ENCODE assay signal across 8 mouse cellular contexts in the genomic region with DNA sequence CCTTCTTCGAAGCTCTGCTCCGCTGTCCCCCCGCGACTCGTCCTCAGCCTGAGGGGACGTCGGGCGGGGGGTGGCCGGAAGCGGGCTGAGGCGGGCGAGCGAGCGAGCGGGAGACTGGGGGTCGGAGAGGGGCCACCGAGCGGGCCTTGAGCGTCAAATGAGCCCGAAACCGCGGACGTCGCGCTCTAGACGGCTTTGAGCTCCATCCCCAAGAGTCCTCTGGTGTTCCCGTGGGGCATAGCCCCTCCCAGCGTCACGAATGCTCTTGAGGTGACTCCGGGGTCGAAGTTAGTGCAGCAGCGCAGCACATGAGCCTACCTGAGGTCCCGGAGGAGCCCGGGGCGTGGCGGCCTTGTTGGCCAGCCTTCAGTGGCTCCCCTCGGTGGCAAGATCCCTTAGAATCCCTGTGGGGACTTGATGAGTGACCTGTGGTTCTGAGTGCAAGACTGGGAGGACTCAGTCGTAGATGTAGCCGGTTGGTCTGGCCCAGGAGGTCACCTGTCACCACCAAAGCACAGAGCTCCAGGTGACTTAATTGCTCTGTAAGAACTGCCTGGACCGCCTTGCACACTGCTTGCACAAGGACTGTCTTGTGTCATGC. TPM values are rescaled to one million over a fixed set of nuclear protein-coding genes. Genes with fewer than 3 reads are reported as not detected.
A peak's percentile ranks its signal among the peaks of the same experiment; 100 is the strongest.
DNase-seq lines count a peak whose midpoint lies in the region; ATAC-seq and TF ChIP-seq lines count a peak whose summit lies in the region.

No protein-coding gene starts in this region.

- peaks cover 6% of the 10 kb centered on the region for H3K36me3 ChIP-seq in G1E (replicated peaks)
- no peaks in the 10 kb centered on the region for H3K36me3 ChIP-seq in hindbrain, embryonic 10.5 days
- no peaks in the 10 kb centered on the region for H3K36me3 ChIP-seq in liver, embryonic 11.5 days (ENCODE audit: control insufficient read depth, insufficient read depth, low read length)

- peaks cover 33% of the 10 kb centered on the region for H3K4me1 ChIP-seq in G1E (ENCODE audit: insufficient read depth, low read depth, low read length)
- H3K4me1 ChIP-seq in hindbrain, embryonic 10.5 days (replicated peaks), result peaks cover 18% of the 10 kb centered on the region
- peaks cover 25% of the 10 kb centered on the region for H3K4me1 ChIP-seq in liver, embryonic 11.5 days (replicated peaks; ENCODE audit: control insufficient read depth, insufficient read depth, low read length)

- H3K27ac ChIP-seq in hindbrain, embryonic 10.5 days, result peak overlapping the region; percentile 91
- peak overlapping the region; percentile 80 for H3K27ac ChIP-seq in liver, embryonic 11.5 days (ENCODE audit: low read depth, low read length)

- 2% methylated on average over 40 of the region's 40 CpGs for WGBS in hindbrain, embryonic 10.5 days
- WGBS in liver, embryonic 11.5 days, result 2% methylated on average over 40 of the region's 40 CpGs

- DNase-seq in layer of hippocampus, adult 9-11 months, result peak; percentile 41
- no peak for DNase-seq in layer of hippocampus, postnatal 14 days (ENCODE audit: low spot score in 2 of 2)
- DNase-seq in G1E (ENCODE audit: low spot score), result peak; percentile 53
- DNase-seq in cerebellum, adult 8-10 months, result peak; percentile 52
- DNase-seq in hindbrain, embryonic 10.5 days (ENCODE audit: low spot score), result no peak
- no peak for DNase-seq in liver, embryonic 11.5 days (ENCODE audit: low spot score)
- DNase-seq in ovary, postnatal 36 days (ENCODE audit: low spot score), result no peak

- peak overlapping the region; percentile 86 for H3K9ac ChIP-seq in liver, embryonic 11.5 days (ENCODE audit: low read depth, low read length)

- H3K4me2 ChIP-seq in liver, embryonic 11.5 days, result peak overlapping the region; percentile 96

- no peaks in the 10 kb centered on the region for H3K9me3 ChIP-seq in G1E (replicated peaks)
- H3K9me3 ChIP-seq in hindbrain, embryonic 10.5 days, result no peaks in the 10 kb centered on the region
- no peaks in the 10 kb centered on the region for H3K9me3 ChIP-seq in liver, embryonic 11.5 days (ENCODE audit: control insufficient read depth, low read length)

- no peak for TF ChIP-seq CTCF in G1E (IDR thresholded peaks at IDR 0.05; ENCODE audit: low read depth, low read length)

- no peaks in the 10 kb centered on the region for H3K27me3 ChIP-seq in G1E (ENCODE audit: insufficient read depth, low read length)
- peaks cover 7% of the 10 kb centered on the region; the same call in 1 of the 2 replicates for H3K27me3 ChIP-seq in hindbrain, embryonic 10.5 days (ENCODE audit: insufficient read depth, poor library complexity, severe bottlenecking)
- no peaks in the 10 kb centered on the region for H3K27me3 ChIP-seq in liver, embryonic 11.5 days (replicated peaks; ENCODE audit: control insufficient read depth, insufficient read depth, low read length)

- peak; percentile 12; the same call in 1 of the 2 replicates for ATAC-seq in G1E (ENCODE audit: extremely low read depth, insufficient number of reproducible peaks, low FRiP score, poor library complexity, severe bottlenecking)
- peak; percentile 78 for ATAC-seq in liver, embryonic 11.5 days (replicated peaks; ENCODE audit: low FRiP score)
- ATAC-seq in neutrophil, adult 5-6 weeks (ENCODE audit: extremely low read depth, insufficient number of reproducible peaks, low FRiP score, poor library complexity, severe bottlenecking), result peak; percentile 37; the same call in 1 of the 2 replicates

- peak overlapping the region; percentile 85 for H3K4me3 ChIP-seq in G1E (ENCODE audit: low read depth, low read length)
- peak overlapping the region; percentile 73 for H3K4me3 ChIP-seq in hindbrain, embryonic 10.5 days
- peak overlapping the region; percentile 78 for H3K4me3 ChIP-seq in liver, embryonic 11.5 days (ENCODE audit: low read depth, low read length)

RNA-seq across cellular contexts. Expression of a gene that starts 0.5 kb away (rescaled TPM):
- 10 to 100 TPM; 81.9 to 84.3 TPM for total RNA-seq in layer of hippocampus, postnatal 14 days (2021)
- total RNA-seq in G1E (2014; fragmentation: Nextera tagmentation) (43.0 and 60.0 TPM in 2 replicates), G1E (2017) (31.0 and 37.2 TPM in 2 replicates)
- polyA plus RNA-seq in G1E (2012), result 1.9 and 2.3 TPM in 2 replicates
- 84.6 and 93.3 TPM in 2 replicates for polyA plus RNA-seq in hindbrain, embryonic 10.5 days (2016; fragmentation: Nextera tagmentation; extraction: Ambion mirVana)
- 66.8 and 75.9 TPM in 2 replicates for polyA plus RNA-seq in liver, embryonic 11.5 days (2014; fragmentation: Nextera tagmentation; extraction: Ambion mirVana)
- 70.6 and 97.2 TPM in 2 replicates for total RNA-seq in neutrophil, adult 5-6 weeks (2017)

RNA-seq across cellular contexts. Expression of a gene that starts 7.5 kb away (rescaled TPM):
- 10 to 100 TPM; 11.7 to 11.9 TPM for total RNA-seq in layer of hippocampus, postnatal 14 days (2021)
- total RNA-seq in G1E (2014; fragmentation: Nextera tagmentation) (32.9 and 33.3 TPM in 2 replicates), G1E (2017) (33.8 and 34.8 TPM in 2 replicates)
- 7.3 and 13.0 TPM in 2 replicates for polyA plus RNA-seq in G1E (2012)
- polyA plus RNA-seq in hindbrain, embryonic 10.5 days (2016; fragmentation: Nextera tagmentation; extraction: Ambion mirVana), result 192 and 203 TPM in 2 replicates
- 85.6 and 92.2 TPM in 2 replicates for polyA plus RNA-seq in liver, embryonic 11.5 days (2014; fragmentation: Nextera tagmentation; extraction: Ambion mirVana)
- 12.0 and 12.3 TPM in 2 replicates for total RNA-seq in neutrophil, adult 5-6 weeks (2017)

RNA-seq across cellular contexts. Expression of a gene that starts 47.1 kb away (rescaled TPM):
- 10 to 100 TPM; 95.7 to 95.9 TPM for total RNA-seq in layer of hippocampus, postnatal 14 days (2021)
- 74.9 and 94.3 TPM in 2 replicates for total RNA-seq in G1E (2014; fragmentation: Nextera tagmentation)
- 33.0 and 34.8 TPM in 2 replicates for total RNA-seq in G1E (2017)
- 159 and 205 TPM in 2 replicates for polyA plus RNA-seq in G1E (2012)
- polyA plus RNA-seq in hindbrain, embryonic 10.5 days (2016; fragmentation: Nextera tagmentation; extraction: Ambion mirVana), result 24.4 and 25.5 TPM in 2 replicates
- polyA plus RNA-seq in liver, embryonic 11.5 days (2014; fragmentation: Nextera tagmentation; extraction: Ambion mirVana), result 17.4 and 18.7 TPM in 2 replicates
- total RNA-seq in neutrophil, adult 5-6 weeks (2017), result 59.7 and 65.6 TPM in 2 replicates

Comparison
In these comparisons a context has a peak if more than half of its experiments do, and no peak if none do; other contexts are left out.
1. DNase-seq: peak in layer of hippocampus, adult 9-11 months (single experiment), G1E (single experiment) and cerebellum, adult 8-10 months (single experiment); none in layer of hippocampus, postnatal 14 days (0 of 2), hindbrain, embryonic 10.5 days (single experiment), liver, embryonic 11.5 days (single experiment) and ovary, postnatal 36 days (single experiment).
2. ATAC-seq: peak in every context shown above with its lines; median percentile 78 in liver, embryonic 11.5 days; 37 in neutrophil, adult 5-6 weeks; 12 in G1E.
3. Peak in every context shown above with its lines, with median percentiles within 50 percentile points of each other: H3K4me3 ChIP-seq.